Mouse (Mus musculus) lung, adult 2 months (tissue): ENCODE results near the gene Tubb4b.

Source experiments
- CTCF ChIP-seq: fragments of 200-500 bp; IDR thresholded peaks from 2 replicates; pipeline ENCODE4 v1.5.1; 2011; ENCODE audit warnings: mild to moderate bottlenecking, low read length, control low read depth; ENCODE audit not compliant: insufficient read depth
- POLR2A ChIP-seq: fragments of 200-500 bp; IDR thresholded peaks from 2 replicates; pipeline ENCODE4 v1.6.1; 2011; ENCODE audit warnings: low read depth, mild to moderate bottlenecking, control low read depth, low read length, borderline replicate concordance; ENCODE audit errors: extremely low read depth

GRCm38 (mm10) chr2:25180973-25181890 is 43.3 kb downstream of the Tubb4b start:
- TF ChIP-seq CTCF (no peak), POLR2A (peak; percentile 59; the same call in 1 of the 2 replicates)
